Mouse (Mus musculus) E14TG2a.4 (cell line): ENCODE measurements at regions not wholly inside any gene's neighbourhood (a gene's known extent, or its start where the extent isn't known, plus 50 kb on each side); places are given as distances from the start of the nearest gene placed in this dataset.

Experiments used
- H3K27me3 ChIP-seq: 2 replicates; pipeline ENCODE4 v1.6.1; 2014; ENCODE audit warnings: low read length, control low read depth; ENCODE audit not compliant: insufficient read depth
- H3K36me3 ChIP-seq: 2 replicates; pipeline ENCODE4 v1.6.1; 2014; ENCODE audit warnings: low read length, control low read depth; ENCODE audit not compliant: insufficient read depth
- H3K4me1 ChIP-seq: replicated peaks from 2 replicates; pipeline ENCODE4 v1.6.1; 2014; ENCODE audit warnings: low read depth, low read length, control low read depth
- H3K4me3 ChIP-seq: replicated peaks from 2 replicates; pipeline ENCODE4 v1.5.1; 2014; ENCODE audit warnings: mild to moderate bottlenecking, low read length
- H3K9me3 ChIP-seq: 2 replicates; pipeline ENCODE4 v1.6.1; 2014; ENCODE audit warnings: low read length, control low read depth
- CTCF ChIP-seq: conservative IDR thresholded peaks from 2 replicates; pipeline ENCODE4 v1.5.1; 2014; ENCODE audit warnings: low read length
- NANOG ChIP-seq: IDR thresholded peaks from 2 replicates; pipeline ENCODE4 v1.6.1; 2014; ENCODE audit warnings: borderline replicate concordance, low read length, mixed read lengths
- POU5F1 ChIP-seq: IDR thresholded peaks from 2 replicates; pipeline ENCODE4 v1.6.1; 2014; ENCODE audit warnings: low read length, borderline replicate concordance

- Histone ChIP-seq H3K4me3 (no peak overlapping the region), H3K36me3 (no peaks in the 10 kb centered on the region), H3K4me1 (no peaks in the 10 kb centered on the region), H3K27me3 (no peaks in the 10 kb centered on the region), H3K9me3 (no peaks in the 10 kb centered on the region)
- TF ChIP-seq CTCF = no peak
- no peak for TF ChIP-seq POU5F1
- no peak for TF ChIP-seq NANOG
Observed at GRCm38 (mm10) chr5:58705561-58705960, 987.8 kb downstream of the Pcdh7 start.

- no peaks in the 10 kb centered on the region for H3K9me3 ChIP-seq
- no peaks in the 10 kb centered on the region for H3K4me1 ChIP-seq
- no peak overlapping the region for H3K4me3 ChIP-seq
- no peaks in the 10 kb centered on the region for H3K36me3 ChIP-seq
- no peak for TF ChIP-seq NANOG
- TF ChIP-seq POU5F1 = no peak
- TF ChIP-seq CTCF = no peak
- H3K27me3 ChIP-seq = no peaks in the 10 kb centered on the region
Observed at GRCm38 (mm10) chr5:58712381-58712780, 994.6 kb downstream of the Pcdh7 start.

GRCm38 (mm10) chr5:58733366-58733765 lies 1015.6 kb downstream of the Pcdh7 start:
- Histone ChIP-seq H3K4me1 (no peaks in the 10 kb centered on the region), H3K4me3 (no peak overlapping the region), H3K9me3 (no peaks in the 10 kb centered on the region), H3K27me3 (no peaks in the 10 kb centered on the region), H3K36me3 (no peaks in the 10 kb centered on the region)
- TF ChIP-seq NANOG = no peak
- TF ChIP-seq CTCF = no peak

GRCm38 (mm10) chr5:58733961-58734360 lies 1016.2 kb downstream of the Pcdh7 start:
- Histone ChIP-seq H3K4me1 (no peaks in the 10 kb centered on the region), H3K9me3 (no peaks in the 10 kb centered on the region), H3K36me3 (no peaks in the 10 kb centered on the region), H3K4me3 (no peak overlapping the region), H3K27me3 (no peaks in the 10 kb centered on the region)
- TF ChIP-seq POU5F1 = no peak
- no peak for TF ChIP-seq CTCF
- no peak for TF ChIP-seq NANOG

- Histone ChIP-seq H3K27me3 (no peaks in the 10 kb centered on the region), H3K36me3 (no peaks in the 10 kb centered on the region), H3K9me3 (no peaks in the 10 kb centered on the region), H3K4me1 (no peaks in the 10 kb centered on the region), H3K4me3 (no peak overlapping the region)
- TF ChIP-seq CTCF = peak; percentile 68
- TF ChIP-seq POU5F1 = no peak
- no peak for TF ChIP-seq NANOG
Observed at GRCm38 (mm10) chr5:58736610-58737009, 1018.8 kb downstream of the Pcdh7 start.

- Histone ChIP-seq H3K9me3 (no peaks in the 10 kb centered on the region), H3K36me3 (no peaks in the 10 kb centered on the region), H3K27me3 (no peaks in the 10 kb centered on the region), H3K4me1 (no peaks in the 10 kb centered on the region), H3K4me3 (no peak overlapping the region)
- TF ChIP-seq POU5F1 (no peak), NANOG (no peak), CTCF (no peak)
Observed at GRCm38 (mm10) chr5:58737264-58737883, 1019.6 kb downstream of the Pcdh7 start.

- Histone ChIP-seq H3K4me1 (no peaks in the 10 kb centered on the region), H3K36me3 (no peaks in the 10 kb centered on the region), H3K27me3 (no peaks in the 10 kb centered on the region), H3K9me3 (no peaks in the 10 kb centered on the region), H3K4me3 (no peak overlapping the region)
- TF ChIP-seq CTCF (no peak), POU5F1 (no peak), NANOG (no peak)
Observed at GRCm38 (mm10) chr5:58738041-58738440, 1020.3 kb downstream of the Pcdh7 start.

- TF ChIP-seq CTCF (no peak), POU5F1 (no peak), NANOG (no peak)
- no peaks in the 10 kb centered on the region for H3K27me3 ChIP-seq
- H3K4me3 ChIP-seq = no peak overlapping the region
- no peaks in the 10 kb centered on the region for H3K4me1 ChIP-seq
- H3K36me3 ChIP-seq = no peaks in the 10 kb centered on the region
- H3K9me3 ChIP-seq = no peaks in the 10 kb centered on the region
Observed at GRCm38 (mm10) chr5:58740759-58741158, 1023.0 kb downstream of the Pcdh7 start.

GRCm38 (mm10) chr5:58747684-58748083 lies 1029.9 kb downstream of the Pcdh7 start:
- no peaks in the 10 kb centered on the region for H3K27me3 ChIP-seq
- H3K9me3 ChIP-seq = no peaks in the 10 kb centered on the region
- no peaks in the 10 kb centered on the region for H3K4me1 ChIP-seq
- H3K4me3 ChIP-seq = no peak overlapping the region
- H3K36me3 ChIP-seq = no peaks in the 10 kb centered on the region
- TF ChIP-seq POU5F1 (no peak), NANOG (no peak), CTCF (no peak)

GRCm38 (mm10) chr5:58751777-58752176 lies 1034.0 kb downstream of the Pcdh7 start:
- Histone ChIP-seq H3K27me3 (no peaks in the 10 kb centered on the region), H3K36me3 (no peaks in the 10 kb centered on the region), H3K4me3 (no peak overlapping the region), H3K4me1 (no peaks in the 10 kb centered on the region), H3K9me3 (no peaks in the 10 kb centered on the region)
- no peak for TF ChIP-seq NANOG
- no peak for TF ChIP-seq CTCF
- TF ChIP-seq POU5F1 = no peak
